Mouse (Mus musculus): Measurements from ENCODE around the gene Synpo2. TPM values are rescaled to one million over a fixed set of nuclear protein-coding genes. Genes with fewer than 3 reads are reported as not detected.

The Synpo2 gene
- total RNA-seq, 1 experiment: 1.6 TPM

DNA sequence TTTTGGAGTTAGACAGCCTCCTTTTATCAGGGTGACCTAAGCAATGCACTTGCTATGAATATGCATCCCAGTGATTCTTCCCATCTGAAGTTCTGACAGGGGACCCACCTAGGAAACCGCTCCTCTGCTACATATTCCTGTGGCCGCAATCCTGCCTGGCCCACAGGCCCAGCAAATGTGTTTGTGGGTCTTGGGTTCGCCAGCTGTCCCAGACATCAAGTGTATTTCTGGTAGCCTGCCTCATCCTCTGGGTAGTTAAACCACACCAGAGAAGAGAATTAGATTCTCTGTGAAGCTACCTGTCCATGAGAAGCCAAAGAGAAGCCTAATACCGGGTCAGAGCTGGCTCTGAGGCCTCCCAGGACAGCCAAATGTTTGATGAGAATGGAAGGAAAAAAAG lies 90.0 kb downstream of the Synpo2 start:
- Histone ChIP-seq H3K4me1 (ENCODE audit: control insufficient read depth in 2 of 2, insufficient read depth in 2 of 2, low read length in 2 of 2, poor library complexity in 1 of 2) (no peaks in the 10 kb centered on the region), H3K36me3 (ENCODE audit: control insufficient read depth, insufficient read depth, low read length, poor library complexity, severe bottlenecking) (no peaks in the 10 kb centered on the region), H3K9me3 (ENCODE audit: control insufficient read depth, insufficient read depth, low read depth, low read length) (no peaks in the 10 kb centered on the region), H3K4me3 (ENCODE audit: insufficient read depth in 1 of 2, low read depth in 1 of 2, low read length in 2 of 2, poor library complexity in 1 of 2, severe bottlenecking in 1 of 2) (no peak overlapping the region), H3K9ac (ENCODE audit: insufficient read depth, low read depth, low read length, poor library complexity, severe bottlenecking) (no peak overlapping the region), H3K27ac (ENCODE audit: insufficient read depth, low read depth, low read length, poor library complexity, severe bottlenecking) (no peak overlapping the region)
- TF ChIP-seq ZC3H11A (IDR thresholded peaks at IDR 0.05; ENCODE audit: borderline replicate concordance, low read depth, low read length) (no peak), MAFK (IDR thresholded peaks at IDR 0.05; ENCODE audit: insufficient read depth, low read depth, low read length) (no peak), ZNF384 (IDR thresholded peaks at IDR 0.05; ENCODE audit: low read depth, low read length) (no peak), CHD2 (IDR thresholded peaks at IDR 0.05; ENCODE audit: low read depth, low read length) (no peak), HCFC1 (IDR thresholded peaks at IDR 0.05; ENCODE audit: borderline replicate concordance, insufficient read depth, low read length) (no peak)
- no peak for DNase-seq (ENCODE audit: low read depth, low spot score)
- in situ Hi-C loops (cut with MboI; ENCODE audit: low sequenced_read_pairs in 2 of 2, unreplicated experiment in 2 of 2): no loop called here

DNA sequence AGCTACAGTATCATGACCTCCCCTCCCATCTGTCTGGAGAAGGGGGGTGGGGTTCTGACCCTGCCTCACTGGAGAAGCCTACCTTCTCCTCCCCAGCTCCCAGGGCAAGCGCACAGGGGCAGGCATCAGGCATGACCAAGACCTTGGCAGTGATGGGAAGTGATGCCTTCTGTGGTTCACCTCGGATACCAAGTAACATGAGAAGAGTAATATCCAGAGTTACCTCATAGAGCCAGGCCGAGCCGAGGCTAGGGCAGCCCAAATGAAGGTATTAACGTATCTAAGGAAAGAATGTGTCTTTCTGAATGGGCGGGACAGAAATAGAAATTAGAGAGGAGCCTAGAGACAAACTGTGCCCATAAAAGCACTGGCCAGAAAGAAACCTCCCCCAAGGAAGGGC lies 92.5 kb downstream of the Synpo2 start:
- Histone ChIP-seq H3K4me1 (ENCODE audit: control insufficient read depth in 2 of 2, insufficient read depth in 2 of 2, low read length in 2 of 2, poor library complexity in 1 of 2) (no peaks in the 10 kb centered on the region), H3K27ac (ENCODE audit: insufficient read depth, low read depth, low read length, poor library complexity, severe bottlenecking) (no peak overlapping the region), H3K9me3 (ENCODE audit: control insufficient read depth, insufficient read depth, low read depth, low read length) (no peaks in the 10 kb centered on the region), H3K36me3 (ENCODE audit: control insufficient read depth, insufficient read depth, low read length, poor library complexity, severe bottlenecking) (no peaks in the 10 kb centered on the region), H3K9ac (ENCODE audit: insufficient read depth, low read depth, low read length, poor library complexity, severe bottlenecking) (no peak overlapping the region), H3K4me3 (ENCODE audit: insufficient read depth in 1 of 2, low read depth in 1 of 2, low read length in 2 of 2, poor library complexity in 1 of 2, severe bottlenecking in 1 of 2) (no peak overlapping the region)
- no peak for DNase-seq (ENCODE audit: low read depth, low spot score)
- in situ Hi-C loops (cut with MboI; ENCODE audit: low sequenced_read_pairs in 2 of 2, unreplicated experiment in 2 of 2): no loop called here
- TF ChIP-seq HCFC1 (IDR thresholded peaks at IDR 0.05; ENCODE audit: borderline replicate concordance, insufficient read depth, low read length): no peak
- TF ChIP-seq MAFK (IDR thresholded peaks at IDR 0.05; ENCODE audit: insufficient read depth, low read depth, low read length): no peak
- no peak for TF ChIP-seq ZC3H11A (IDR thresholded peaks at IDR 0.05; ENCODE audit: borderline replicate concordance, low read depth, low read length)
- TF ChIP-seq ZNF384 (IDR thresholded peaks at IDR 0.05; ENCODE audit: low read depth, low read length): no peak
- no peak for TF ChIP-seq CHD2 (IDR thresholded peaks at IDR 0.05; ENCODE audit: low read depth, low read length)

DNA sequence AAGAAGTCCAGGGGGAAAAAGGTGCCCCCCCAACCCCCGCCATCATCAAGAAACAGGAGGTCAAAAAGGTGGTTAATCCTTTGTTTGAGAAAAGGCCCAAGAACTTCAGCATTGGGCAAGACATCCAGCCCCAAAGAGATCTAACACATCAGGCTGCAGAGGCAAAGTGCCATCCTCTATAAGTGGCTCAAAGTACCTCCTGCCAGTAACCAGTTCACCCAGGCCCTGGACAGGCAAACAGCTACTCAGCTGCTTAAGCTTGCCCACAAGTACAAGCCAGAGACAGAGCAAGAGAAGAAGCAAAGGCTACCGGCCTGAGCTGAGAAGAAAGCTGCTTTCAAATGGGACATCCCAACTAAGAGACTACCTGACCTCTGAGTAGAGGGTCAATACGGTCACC lies 93.7 kb downstream of the Synpo2 start:
- H3K4me3 ChIP-seq (ENCODE audit: insufficient read depth in 1 of 2, low read depth in 1 of 2, low read length in 2 of 2, poor library complexity in 1 of 2, severe bottlenecking in 1 of 2): no peak overlapping the region
- TF ChIP-seq MAFK (IDR thresholded peaks at IDR 0.05; ENCODE audit: insufficient read depth, low read depth, low read length) (no peak), ZC3H11A (IDR thresholded peaks at IDR 0.05; ENCODE audit: borderline replicate concordance, low read depth, low read length) (no peak), CHD2 (IDR thresholded peaks at IDR 0.05; ENCODE audit: low read depth, low read length) (no peak), ZNF384 (IDR thresholded peaks at IDR 0.05; ENCODE audit: low read depth, low read length) (no peak), HCFC1 (IDR thresholded peaks at IDR 0.05; ENCODE audit: borderline replicate concordance, insufficient read depth, low read length) (no peak)
- H3K9ac ChIP-seq (ENCODE audit: insufficient read depth, low read depth, low read length, poor library complexity, severe bottlenecking): no peak overlapping the region
- no peaks in the 10 kb centered on the region for H3K36me3 ChIP-seq (ENCODE audit: control insufficient read depth, insufficient read depth, low read length, poor library complexity, severe bottlenecking)
- in situ Hi-C loops (cut with MboI; ENCODE audit: low sequenced_read_pairs in 2 of 2, unreplicated experiment in 2 of 2): no loop called here
- no peak overlapping the region for H3K27ac ChIP-seq (ENCODE audit: insufficient read depth, low read depth, low read length, poor library complexity, severe bottlenecking)
- no peaks in the 10 kb centered on the region for H3K4me1 ChIP-seq (ENCODE audit: control insufficient read depth in 2 of 2, insufficient read depth in 2 of 2, low read length in 2 of 2, poor library complexity in 1 of 2)
- no peaks in the 10 kb centered on the region for H3K9me3 ChIP-seq (ENCODE audit: control insufficient read depth, insufficient read depth, low read depth, low read length)
- DNase-seq (ENCODE audit: low read depth, low spot score): no peak

DNA sequence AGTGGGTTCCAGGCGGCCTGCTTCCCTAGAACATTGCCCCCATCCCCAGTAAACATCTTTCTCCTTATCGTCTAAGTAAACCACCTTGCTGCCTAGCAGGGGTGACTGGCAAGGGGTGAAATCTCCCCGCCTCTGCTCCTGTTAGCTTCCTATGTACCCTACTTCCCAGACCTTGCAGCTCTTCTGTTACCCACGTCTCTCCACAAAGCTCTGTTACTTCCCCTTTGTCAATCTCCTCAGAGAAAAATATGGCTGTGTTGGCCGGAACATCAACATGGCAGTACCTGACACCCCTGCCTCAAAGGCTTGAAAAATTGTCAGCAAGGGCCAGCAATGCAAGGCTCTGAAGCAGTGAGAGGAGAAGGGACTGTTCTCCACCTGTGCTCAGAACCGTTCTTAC lies 94.9 kb downstream of the Synpo2 start:
- no peaks in the 10 kb centered on the region for H3K36me3 ChIP-seq (ENCODE audit: control insufficient read depth, insufficient read depth, low read length, poor library complexity, severe bottlenecking)
- no peak overlapping the region for H3K4me3 ChIP-seq (ENCODE audit: insufficient read depth in 1 of 2, low read depth in 1 of 2, low read length in 2 of 2, poor library complexity in 1 of 2, severe bottlenecking in 1 of 2)
- DNase-seq (ENCODE audit: low read depth, low spot score): no peak
- no peak for TF ChIP-seq ZNF384 (IDR thresholded peaks at IDR 0.05; ENCODE audit: low read depth, low read length)
- TF ChIP-seq MAFK (IDR thresholded peaks at IDR 0.05; ENCODE audit: insufficient read depth, low read depth, low read length): no peak
- no peak for TF ChIP-seq HCFC1 (IDR thresholded peaks at IDR 0.05; ENCODE audit: borderline replicate concordance, insufficient read depth, low read length)
- TF ChIP-seq CHD2 (IDR thresholded peaks at IDR 0.05; ENCODE audit: low read depth, low read length): no peak
- no peak for TF ChIP-seq ZC3H11A (IDR thresholded peaks at IDR 0.05; ENCODE audit: borderline replicate concordance, low read depth, low read length)
- in situ Hi-C loops (cut with MboI; ENCODE audit: low sequenced_read_pairs in 2 of 2, unreplicated experiment in 2 of 2): no loop called here
- H3K9ac ChIP-seq (ENCODE audit: insufficient read depth, low read depth, low read length, poor library complexity, severe bottlenecking): no peak overlapping the region
- no peaks in the 10 kb centered on the region for H3K9me3 ChIP-seq (ENCODE audit: control insufficient read depth, insufficient read depth, low read depth, low read length)
- no peaks in the 10 kb centered on the region for H3K4me1 ChIP-seq (ENCODE audit: control insufficient read depth in 2 of 2, insufficient read depth in 2 of 2, low read length in 2 of 2, poor library complexity in 1 of 2)
- H3K27ac ChIP-seq (ENCODE audit: insufficient read depth, low read depth, low read length, poor library complexity, severe bottlenecking): no peak overlapping the region

DNA sequence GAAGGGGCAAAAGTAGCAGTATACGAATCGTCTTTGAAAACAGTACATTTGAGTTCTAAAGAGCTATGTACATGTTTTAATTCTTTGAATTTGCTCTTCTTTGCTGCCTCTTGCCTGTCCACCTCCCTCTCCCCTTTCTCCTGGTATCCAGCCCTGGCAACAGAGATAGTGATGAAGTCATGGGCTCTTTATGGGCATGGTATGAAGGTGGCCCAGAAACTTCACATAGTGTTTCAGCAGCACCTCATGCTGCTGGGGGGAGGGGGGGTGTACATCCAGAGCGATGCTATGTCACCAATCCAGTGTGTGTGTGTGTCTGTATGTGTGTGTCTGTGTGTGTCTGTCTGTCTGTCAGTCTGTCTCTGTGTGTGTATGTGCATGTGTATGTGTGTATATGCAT lies 95.8 kb downstream of the Synpo2 start:
- H3K27ac ChIP-seq (ENCODE audit: insufficient read depth, low read depth, low read length, poor library complexity, severe bottlenecking): no peak overlapping the region
- H3K4me1 ChIP-seq (ENCODE audit: control insufficient read depth in 2 of 2, insufficient read depth in 2 of 2, low read length in 2 of 2, poor library complexity in 1 of 2): no peaks in the 10 kb centered on the region
- no peaks in the 10 kb centered on the region for H3K36me3 ChIP-seq (ENCODE audit: control insufficient read depth, insufficient read depth, low read length, poor library complexity, severe bottlenecking)
- TF ChIP-seq MAFK (IDR thresholded peaks at IDR 0.05; ENCODE audit: insufficient read depth, low read depth, low read length) (no peak), ZC3H11A (IDR thresholded peaks at IDR 0.05; ENCODE audit: borderline replicate concordance, low read depth, low read length) (no peak), CHD2 (IDR thresholded peaks at IDR 0.05; ENCODE audit: low read depth, low read length) (no peak), HCFC1 (IDR thresholded peaks at IDR 0.05; ENCODE audit: borderline replicate concordance, insufficient read depth, low read length) (no peak), ZNF384 (IDR thresholded peaks at IDR 0.05; ENCODE audit: low read depth, low read length) (no peak)
- no peaks in the 10 kb centered on the region for H3K9me3 ChIP-seq (ENCODE audit: control insufficient read depth, insufficient read depth, low read depth, low read length)
- no peak overlapping the region for H3K9ac ChIP-seq (ENCODE audit: insufficient read depth, low read depth, low read length, poor library complexity, severe bottlenecking)
- H3K4me3 ChIP-seq (ENCODE audit: insufficient read depth in 1 of 2, low read depth in 1 of 2, low read length in 2 of 2, poor library complexity in 1 of 2, severe bottlenecking in 1 of 2): no peak overlapping the region
- DNase-seq (ENCODE audit: low read depth, low spot score): no peak
- in situ Hi-C loops (cut with MboI; ENCODE audit: low sequenced_read_pairs in 2 of 2, unreplicated experiment in 2 of 2): no loop called here
